Mouse (Mus musculus): ENCODE measurements at regions not wholly inside any gene's neighbourhood (a gene's known extent, or its start where the extent isn't known, plus 50 kb on each side); places are given as distances from the start of the nearest gene placed in this dataset.

DNA sequence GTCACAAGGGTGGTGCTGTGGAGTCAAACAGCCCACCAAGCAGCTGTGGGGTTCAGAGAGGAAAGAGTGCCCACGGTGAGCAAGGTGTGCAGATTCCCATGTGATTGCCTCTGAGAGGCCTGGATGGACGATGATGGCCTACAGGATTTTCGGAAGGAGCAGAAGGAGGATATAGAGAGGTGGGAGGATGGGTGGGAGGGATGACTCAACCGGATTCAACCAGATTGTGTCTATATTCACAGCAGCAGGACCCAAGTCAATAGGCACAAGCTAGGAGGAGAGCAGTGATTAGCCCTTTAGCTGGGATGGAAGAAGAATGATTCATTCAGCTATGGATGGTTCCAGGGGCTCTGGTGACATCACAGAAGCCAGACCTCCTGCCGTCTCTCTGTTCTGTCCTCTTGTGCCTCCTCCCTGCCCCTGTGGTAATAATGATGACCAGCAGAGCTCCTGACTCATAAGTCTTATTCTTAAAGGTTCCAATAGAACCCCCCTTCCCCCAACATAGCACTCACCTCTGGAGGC is 82.6 kb upstream of the Stx16 start:
- Histone ChIP-seq H3K9ac (ENCODE audit: insufficient read depth, low read depth) (no peak overlapping the region), H3K9me3 (replicated peaks; ENCODE audit: low read length) (peaks cover 10% of the 10 kb centered on the region), H3K27me3 (replicated peaks) (peaks cover 88% of the 10 kb centered on the region), H3K4me2 (ENCODE audit: insufficient read depth, low read depth, poor library complexity, severe bottlenecking) (no peak overlapping the region), H3K27ac (ENCODE audit: insufficient read depth, low read depth) (no peak overlapping the region), H3K4me3 (replicated peaks in 1 of 3; ENCODE audit: low read depth in 2 of 3, low read length in 2 of 3, poor library complexity in 1 of 3) (no peak overlapping the region), H3K79me2 (replicated peaks; ENCODE audit: control insufficient read depth, extremely low read depth, insufficient read depth, poor library complexity, severe bottlenecking) (no peaks in the 10 kb centered on the region), H3K4me1 (ENCODE audit: control insufficient read depth in 1 of 2, insufficient read depth in 2 of 2) (no peaks in the 10 kb centered on the region), H3K36me3 (replicated peaks in 1 of 2; ENCODE audit: control insufficient read depth in 1 of 2, insufficient read depth in 1 of 2, low read length in 1 of 2) (no peaks in the 10 kb centered on the region)
- no peak for DNase-seq (ENCODE audit: extremely low read depth)
- in situ Hi-C loops (cut with MboI; ENCODE audit: low pct_ligation_motif_present, low pct_unique_long_range_greater_than_20kb, low sequenced_read_pairs): no loop called here
- dilution Hi-C loops (cut with MboI; ENCODE audit: extremely low pct_ligation_motif_present, extremely low pct_unique_long_range_greater_than_20kb, low sequenced_read_pairs): no loop called here
- TF ChIP-seq JUN (IDR thresholded peaks at IDR 0.05; ENCODE audit: insufficient read depth, low read depth, low read length): no peak

DNA sequence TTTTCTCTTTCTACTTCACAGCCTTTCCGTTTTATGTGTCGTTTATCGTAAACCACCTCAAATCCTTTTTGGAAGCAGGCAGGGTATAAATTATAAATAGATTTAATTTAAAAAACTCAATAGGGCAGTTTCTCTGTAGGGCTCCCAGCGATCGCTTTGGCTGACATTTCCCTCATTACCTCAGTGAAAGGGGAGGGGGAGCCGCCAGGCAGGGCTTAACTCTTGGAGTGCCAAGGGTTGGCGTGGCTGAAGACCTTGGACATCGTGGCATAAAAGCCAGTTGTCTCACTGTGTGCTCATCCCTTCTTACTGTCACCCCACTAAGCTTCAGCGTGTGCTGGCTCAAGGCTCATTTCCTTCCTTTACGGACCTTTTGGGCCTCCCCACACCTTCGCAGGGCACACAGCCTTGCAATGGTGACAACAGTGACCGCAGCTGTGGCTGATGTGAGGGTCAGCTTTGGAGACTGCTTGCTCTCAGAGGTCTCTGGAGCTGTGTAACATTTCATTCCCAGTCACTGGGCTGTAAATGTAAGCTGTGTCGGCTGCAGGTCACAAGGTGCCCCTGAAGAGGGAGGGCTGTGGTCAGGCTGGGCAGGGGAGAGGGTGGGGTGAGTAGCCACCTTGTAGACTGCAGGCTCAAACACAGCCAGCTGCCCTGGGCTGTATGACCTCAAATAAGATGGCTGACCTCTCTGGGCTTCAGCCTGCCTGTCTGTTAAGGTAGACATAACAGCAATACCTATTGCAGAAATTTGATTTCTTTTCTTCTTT is 81.6 kb upstream of the Stx16 start:
- in situ Hi-C loops (cut with MboI; ENCODE audit: low pct_ligation_motif_present, low pct_unique_long_range_greater_than_20kb, low sequenced_read_pairs): no loop called here
- Histone ChIP-seq H3K79me2 (replicated peaks; ENCODE audit: control insufficient read depth, extremely low read depth, insufficient read depth, poor library complexity, severe bottlenecking) (no peaks in the 10 kb centered on the region), H3K4me3 (replicated peaks in 1 of 3; ENCODE audit: low read depth in 2 of 3, low read length in 2 of 3, poor library complexity in 1 of 3) (no peak overlapping the region), H3K9me3 (replicated peaks; ENCODE audit: low read length) (peaks cover 16% of the 10 kb centered on the region), H3K4me2 (ENCODE audit: insufficient read depth, low read depth, poor library complexity, severe bottlenecking) (no peak overlapping the region), H3K27ac (ENCODE audit: insufficient read depth, low read depth) (no peak overlapping the region), H3K27me3 (replicated peaks) (peaks cover 82% of the 10 kb centered on the region), H3K9ac (ENCODE audit: insufficient read depth, low read depth) (no peak overlapping the region), H3K4me1 (ENCODE audit: control insufficient read depth in 1 of 2, insufficient read depth in 2 of 2) (no peaks in the 10 kb centered on the region), H3K36me3 (replicated peaks in 1 of 2; ENCODE audit: control insufficient read depth in 1 of 2, insufficient read depth in 1 of 2, low read length in 1 of 2) (no peaks in the 10 kb centered on the region)
- dilution Hi-C loops (cut with MboI; ENCODE audit: extremely low pct_ligation_motif_present, extremely low pct_unique_long_range_greater_than_20kb, low sequenced_read_pairs): no loop called here
- no peak for DNase-seq (ENCODE audit: extremely low read depth)
- TF ChIP-seq TBP (conservative IDR thresholded peaks at IDR 0.05; ENCODE audit: low read depth, low read length): no peak
- TF ChIP-seq RCOR1 (conservative IDR thresholded peaks at IDR 0.05; ENCODE audit: low read depth, low read length): no peak
- no peak for TF ChIP-seq IRF4 (IDR thresholded peaks at IDR 0.05; ENCODE audit: low read depth, low read length)
- no peak for TF ChIP-seq ZC3H11A (IDR thresholded peaks at IDR 0.05; ENCODE audit: low read depth, low read length)

DNA sequence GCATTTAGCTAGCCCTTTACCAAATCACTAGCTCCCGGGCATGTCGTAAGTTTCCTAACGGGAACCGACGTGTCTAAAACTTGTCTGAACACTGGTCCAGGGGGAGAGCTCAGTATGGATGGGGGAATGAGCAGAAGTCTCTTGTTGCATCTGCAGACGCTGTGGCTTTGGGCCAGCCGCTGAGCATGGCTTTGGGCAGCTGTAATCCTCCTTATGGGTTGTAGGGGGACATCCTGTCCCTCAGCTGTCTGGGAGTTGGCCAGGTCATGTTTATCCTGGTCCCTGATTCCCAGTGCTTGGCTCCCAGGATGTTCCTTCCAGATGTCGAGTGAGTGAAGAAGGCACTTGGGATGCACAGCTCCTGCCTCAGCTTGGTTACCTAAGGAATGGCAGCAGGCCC is 71.4 kb upstream of the Stx16 start:
- H3K9ac ChIP-seq (ENCODE audit: insufficient read depth, low read depth): no peak overlapping the region
- dilution Hi-C loops (cut with MboI; ENCODE audit: extremely low pct_ligation_motif_present, extremely low pct_unique_long_range_greater_than_20kb, low sequenced_read_pairs): no loop called here
- in situ Hi-C loops (cut with MboI; ENCODE audit: low pct_ligation_motif_present, low pct_unique_long_range_greater_than_20kb, low sequenced_read_pairs): no loop called here

More for the DNA sequence above, 71.4 kb upstream of the Stx16 start:
- no peak overlapping the region for H3K27ac ChIP-seq (ENCODE audit: insufficient read depth, low read depth)
- TF ChIP-seq NRF1 (IDR thresholded peaks at IDR 0.05; ENCODE audit: low read depth, low read length): no peak
- TF ChIP-seq GABPA (IDR thresholded peaks at IDR 0.05; ENCODE audit: insufficient replicate concordance, low read depth, low read length): no peak
- TF ChIP-seq MEF2A (IDR thresholded peaks at IDR 0.05; ENCODE audit: borderline replicate concordance, low read depth, low read length): no peak
- TF ChIP-seq EP300 (IDR thresholded peaks at IDR 0.05; ENCODE audit: low read length): no peak
- TF ChIP-seq ZKSCAN1 (IDR thresholded peaks at IDR 0.05; ENCODE audit: borderline replicate concordance, low read depth, low read length): no peak
- TF ChIP-seq ZNF384 (IDR thresholded peaks at IDR 0.05; ENCODE audit: low read depth, low read length): no peak
- TF ChIP-seq POLR2A (IDR thresholded peaks at IDR 0.05; ENCODE audit: low read depth, low read length): no peak
- no peak for DNase-seq (ENCODE audit: extremely low read depth)
- no peaks in the 10 kb centered on the region for H3K79me2 ChIP-seq (replicated peaks; ENCODE audit: control insufficient read depth, extremely low read depth, insufficient read depth, poor library complexity, severe bottlenecking)
- H3K27me3 ChIP-seq (replicated peaks): peaks cover 88% of the 10 kb centered on the region
- no peak overlapping the region for H3K4me3 ChIP-seq (replicated peaks in 1 of 3; ENCODE audit: low read depth in 2 of 3, low read length in 2 of 3, poor library complexity in 1 of 3)
- H3K4me1 ChIP-seq (ENCODE audit: control insufficient read depth in 1 of 2, insufficient read depth in 2 of 2): no peaks in the 10 kb centered on the region
- H3K9me3 ChIP-seq (replicated peaks; ENCODE audit: low read length): peaks cover 9% of the 10 kb centered on the region
- H3K4me2 ChIP-seq (ENCODE audit: insufficient read depth, low read depth, poor library complexity, severe bottlenecking): no peak overlapping the region
- no peaks in the 10 kb centered on the region for H3K36me3 ChIP-seq (replicated peaks in 1 of 2; ENCODE audit: control insufficient read depth in 1 of 2, insufficient read depth in 1 of 2, low read length in 1 of 2)

All from CH12.LX (cell line).